Mouse (Mus musculus): ENCODE data around the gene Sumo3.

The Sumo3 gene

GRCm38 (mm10) chr10:77623639-77624400 is 17.9 kb downstream of the Sumo3 start:
- intact Hi-C loops (cut with DNase I), result no loop called here

GRCm38 (mm10) chr10:77624570-77624995 is 18.7 kb downstream of the Sumo3 start:
- intact Hi-C loops (cut with DNase I), result no loop called here

- intact Hi-C loops (cut with DNase I), result loop anchor here (5.0 kb wide), 1 partner anchor 251 kb away; no protein-coding TSS in a partner anchor
These were observed 20.1 kb downstream of the Sumo3 start for GRCm38 (mm10) chr10:77626036-77626435.

- intact Hi-C loops (cut with DNase I), result loop anchor here (5.0 kb wide), 1 partner anchor 251 kb away; no protein-coding TSS in a partner anchor
These were observed 20.7 kb downstream of the Sumo3 start for GRCm38 (mm10) chr10:77626591-77626990.

GRCm38 (mm10) chr10:77627497-77627896 is 21.6 kb downstream of the Sumo3 start:
- intact Hi-C loops (cut with DNase I), result loop anchor here (5.0 kb wide), 1 partner anchor 250 kb away; no protein-coding TSS in a partner anchor

- intact Hi-C loops (cut with DNase I), result loop anchor here (5.0 kb wide), 1 partner anchor 248 kb away; no protein-coding TSS in a partner anchor
These were observed 23.3 kb downstream of the Sumo3 start for GRCm38 (mm10) chr10:77629163-77629562.

- intact Hi-C loops (cut with DNase I), result loop anchor here (5.0 kb wide), 1 partner anchor 247 kb away; no protein-coding TSS in a partner anchor
These were observed 24.1 kb downstream of the Sumo3 start for GRCm38 (mm10) chr10:77629970-77630369.

GRCm38 (mm10) chr10:77634016-77634415 is 28.1 kb downstream of the Sumo3 start:
- intact Hi-C loops (cut with DNase I), result no loop called here

- intact Hi-C loops (cut with DNase I), result no loop called here
These were observed 28.7 kb downstream of the Sumo3 start for GRCm38 (mm10) chr10:77634452-77635231.

- intact Hi-C loops (cut with DNase I), result no loop called here
These were observed 30.5 kb downstream of the Sumo3 start for GRCm38 (mm10) chr10:77636234-77636922.

GRCm38 (mm10) chr10:77638956-77639355 is 33.1 kb downstream of the Sumo3 start:
- intact Hi-C loops (cut with DNase I), result no loop called here

- intact Hi-C loops (cut with DNase I), result no loop called here
These were observed 37.3 kb downstream of the Sumo3 start for GRCm38 (mm10) chr10:77643160-77643559.

- intact Hi-C loops (cut with DNase I), result no loop called here
These were observed 39.7 kb downstream of the Sumo3 start for GRCm38 (mm10) chr10:77645571-77645970.

GRCm38 (mm10) chr10:77647461-77647860 is 41.6 kb downstream of the Sumo3 start:
- intact Hi-C loops (cut with DNase I), result no loop called here

- intact Hi-C loops (cut with DNase I), result no loop called here
These were observed 42.0 kb downstream of the Sumo3 start for GRCm38 (mm10) chr10:77647901-77648300.

- intact Hi-C loops (cut with DNase I), result no loop called here
These were observed 46.1 kb downstream of the Sumo3 start for GRCm38 (mm10) chr10:77652046-77652445.

GRCm38 (mm10) chr10:77658286-77658994 is 52.5 kb downstream of the Sumo3 start:
- intact Hi-C loops (cut with DNase I), result no loop called here

- intact Hi-C loops (cut with DNase I), result no loop called here
These were observed 58.2 kb downstream of the Sumo3 start for GRCm38 (mm10) chr10:77663949-77664665.

- intact Hi-C loops (cut with DNase I), result no loop called here
These were observed 60.4 kb downstream of the Sumo3 start for GRCm38 (mm10) chr10:77666342-77666741.

GRCm38 (mm10) chr10:77667402-77667801 is 61.5 kb downstream of the Sumo3 start:
- intact Hi-C loops (cut with DNase I), result no loop called here
